Mouse (Mus musculus) intestine, postnatal 0 days (tissue): ENCODE measurements at regions not wholly inside any gene's neighbourhood (a gene's known extent, or its start where the extent isn't known, plus 50 kb on each side); places are given as distances from the start of the nearest gene placed in this dataset.

Source experiments
- ATAC-seq: fragments of 200-750 bp; cut with Nextera tagmentation; 2 replicates; pipeline ENCODE4 v1.8.0; 2017; ENCODE audit warnings: mild to moderate bottlenecking, moderate TSS enrichment, moderate library complexity
- H3K27ac ChIP-seq: fragments of 300-500 bp; sonication (generic); 2 replicates; pipeline ENCODE4 v1.5.1; 2014; ENCODE audit warnings: mild to moderate bottlenecking, low read depth, low read length, moderate library complexity
- H3K27me3 ChIP-seq: fragments of 300-500 bp; sonication (generic); replicated peaks from 2 replicates; pipeline ENCODE4 v1.6.1; 2014; ENCODE audit warnings: low read length, mixed read lengths; ENCODE audit not compliant: control insufficient read depth, insufficient read depth
- H3K36me3 ChIP-seq: fragments of 300-500 bp; sonication (generic); 2 replicates; pipeline ENCODE4 v1.6.1; 2014; ENCODE audit warnings: mild to moderate bottlenecking, moderate library complexity; ENCODE audit not compliant: control insufficient read depth, insufficient read depth
- H3K4me1 ChIP-seq: fragments of 300-500 bp; sonication (generic); replicated peaks from 2 replicates; pipeline ENCODE4 v1.6.1; 2014; ENCODE audit warnings: antibody characterized with exemption, low read length, mixed read lengths; ENCODE audit not compliant: control insufficient read depth, insufficient read depth
- H3K4me2 ChIP-seq: fragments of 300-500 bp; sonication (generic); replicated peaks from 2 replicates; pipeline ENCODE4 v1.6.1; 2014; ENCODE audit warnings: low read depth, mild to moderate bottlenecking, moderate library complexity
- H3K4me3 ChIP-seq: fragments of 300-500 bp; sonication (generic); 2 replicates; pipeline ENCODE4 v1.5.1; 2014; ENCODE audit warnings: low read depth, low read length
- H3K9ac ChIP-seq: fragments of 300-500 bp; sonication (generic); 2 replicates; pipeline ENCODE4 v1.6.1; 2014; ENCODE audit warnings: mild to moderate bottlenecking, low read depth, low read length
- H3K9me3 ChIP-seq: fragments of 300-500 bp; sonication (generic); 2 replicates; pipeline ENCODE4 v1.6.1; 2016; ENCODE audit warnings: mixed run types; ENCODE audit not compliant: control insufficient read depth
- CTCF ChIP-seq: sonication (generic); IDR thresholded peaks from 2 replicates; pipeline ENCODE4 v1.5.1; 2016; ENCODE audit warnings: low read depth, mild to moderate bottlenecking, control low read depth, antibody characterized with exemption, moderate library complexity
- WGBS: fragments of 180-500 bp; shearing (Covaris S2); extraction: QIAGEN DNeasy Blood & Tissue Kit; methylation state at CpG from one replicate; pipeline ENCODE4 v1.1.7; 2014; 5-methylcytosine and 5-hydroxymethylcytosine counted together

- H3K36me3 ChIP-seq, result no peaks in the 10 kb centered on the region
- 67% methylated on average over 2 of the region's 2 CpGs for WGBS
- no peak overlapping the region for H3K9ac ChIP-seq
- H3K27ac ChIP-seq, result no peak overlapping the region
- no peak for TF ChIP-seq CTCF
- H3K27me3 ChIP-seq, result no peaks in the 10 kb centered on the region
- no peak for ATAC-seq
- no peaks in the 10 kb centered on the region for H3K4me1 ChIP-seq
- no peak overlapping the region for H3K4me2 ChIP-seq
- H3K4me3 ChIP-seq, result no peak overlapping the region
- H3K9me3 ChIP-seq, result no peaks in the 10 kb centered on the region
These were observed 168.9 kb upstream of the Trib2 start for GRCm38 (mm10) chr12:15985649-15986048.

- 81% methylated on average over 11 of the region's 11 CpGs for WGBS
- TF ChIP-seq CTCF, result no peak
- no peaks in the 10 kb centered on the region for H3K4me1 ChIP-seq
- H3K36me3 ChIP-seq, result no peaks in the 10 kb centered on the region
- no peak overlapping the region for H3K4me3 ChIP-seq
- no peaks in the 10 kb centered on the region for H3K27me3 ChIP-seq
- no peak overlapping the region for H3K9ac ChIP-seq
- no peak for ATAC-seq
- H3K27ac ChIP-seq, result no peak overlapping the region
- no peaks in the 10 kb centered on the region for H3K9me3 ChIP-seq
- no peak overlapping the region for H3K4me2 ChIP-seq
These were observed 167.0 kb upstream of the Trib2 start for GRCm38 (mm10) chr12:15983591-15984300.

GRCm38 (mm10) chr12:15981741-15982140, 165.0 kb upstream of the Trib2 start:
- TF ChIP-seq CTCF, result no peak
- Histone ChIP-seq H3K36me3 (no peaks in the 10 kb centered on the region), H3K4me2 (no peak overlapping the region), H3K4me1 (no peaks in the 10 kb centered on the region), H3K27me3 (no peaks in the 10 kb centered on the region), H3K27ac (no peak overlapping the region), H3K9ac (no peak overlapping the region), H3K4me3 (no peak overlapping the region), H3K9me3 (no peaks in the 10 kb centered on the region)
- 48% methylated on average over 1 of the region's 1 CpGs for WGBS
- no peak for ATAC-seq

DNA sequence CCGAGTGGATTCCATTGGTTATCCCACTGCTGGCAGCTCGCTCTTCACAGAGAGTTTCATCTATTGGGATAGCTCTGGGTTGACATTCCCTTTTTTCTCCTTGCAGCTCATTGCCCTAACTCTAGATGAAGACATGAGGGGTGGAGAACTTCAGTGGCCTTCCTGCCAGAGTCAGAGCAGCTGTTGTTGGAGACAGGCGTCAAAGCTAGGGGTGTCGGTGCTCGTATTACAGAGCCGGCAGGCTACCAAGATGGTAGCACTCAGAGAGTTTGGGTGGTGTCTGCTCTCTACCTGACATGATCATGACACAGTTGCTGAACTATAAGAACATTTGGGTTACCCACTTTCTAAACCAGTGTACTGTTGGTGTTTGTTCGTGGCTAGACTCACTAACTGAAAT, 162.5 kb upstream of the Trib2 start:
- 92% methylated on average over 7 of the region's 7 CpGs for WGBS
- Histone ChIP-seq H3K4me2 (no peak overlapping the region), H3K9ac (no peak overlapping the region), H3K36me3 (no peaks in the 10 kb centered on the region), H3K4me3 (no peak overlapping the region), H3K27me3 (no peaks in the 10 kb centered on the region), H3K4me1 (no peaks in the 10 kb centered on the region), H3K9me3 (no peaks in the 10 kb centered on the region), H3K27ac (no peak overlapping the region)
- TF ChIP-seq CTCF, result no peak
- no peak for ATAC-seq

GRCm38 (mm10) chr12:15971786-15972185, 155.1 kb upstream of the Trib2 start:
- Histone ChIP-seq H3K27me3 (no peaks in the 10 kb centered on the region), H3K27ac (no peak overlapping the region), H3K9me3 (no peaks in the 10 kb centered on the region), H3K9ac (no peak overlapping the region), H3K36me3 (no peaks in the 10 kb centered on the region), H3K4me1 (no peaks in the 10 kb centered on the region), H3K4me3 (no peak overlapping the region), H3K4me2 (no peak overlapping the region)
- no peak for ATAC-seq
- 86% methylated on average over 3 of the region's 3 CpGs for WGBS
- TF ChIP-seq CTCF, result no peak

- no peak for TF ChIP-seq CTCF
- 58% methylated on average over 2 of the region's 2 CpGs for WGBS
- ATAC-seq, result no peak
- Histone ChIP-seq H3K4me1 (no peaks in the 10 kb centered on the region), H3K27ac (no peak overlapping the region), H3K9me3 (no peaks in the 10 kb centered on the region), H3K27me3 (no peaks in the 10 kb centered on the region), H3K9ac (no peak overlapping the region), H3K4me3 (no peak overlapping the region), H3K36me3 (no peaks in the 10 kb centered on the region), H3K4me2 (no peak overlapping the region)
These were observed 153.5 kb upstream of the Trib2 start for GRCm38 (mm10) chr12:15970262-15970661.
